Mouse (Mus musculus): ENCODE measurements around the gene Clmn. TPM values are rescaled to one million over a fixed set of nuclear protein-coding genes. Genes with fewer than 3 reads are reported as not detected.

Clmn gene
- polyA plus RNA-seq, 1 experiment from 2014 or later: 3.0 TPM

DNA sequence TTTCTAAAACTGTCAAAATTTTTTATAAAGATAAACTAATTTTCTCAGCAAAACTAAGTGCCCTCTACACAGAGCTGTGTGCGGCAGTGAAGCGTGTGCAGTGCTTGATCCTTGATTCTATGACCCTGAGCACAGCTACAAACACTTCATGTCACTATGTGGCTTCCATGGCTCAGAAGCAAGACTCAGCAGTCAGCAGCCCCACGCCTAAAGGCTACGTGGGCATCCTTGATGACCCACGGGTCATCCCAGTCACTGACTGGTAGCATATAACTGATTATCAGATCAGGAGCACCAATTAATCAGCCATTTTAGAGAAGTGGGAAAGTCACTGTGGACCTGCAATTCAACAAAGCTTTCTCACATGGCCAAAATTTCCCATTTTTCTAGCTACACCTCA lies 117.6 kb downstream of the Clmn start:
- no peak overlapping the region for H3K4me2 ChIP-seq (ENCODE audit: low read depth, low read length)
- no peak overlapping the region for H3K27ac ChIP-seq (ENCODE audit: low read length)
- no peak overlapping the region for H3K4me3 ChIP-seq (ENCODE audit: low read length)
- peaks cover 35% of the 10 kb centered on the region for H3K4me1 ChIP-seq (ENCODE audit: control insufficient read depth, insufficient read depth, low read length)
- no peaks in the 10 kb centered on the region for H3K36me3 ChIP-seq (ENCODE audit: control insufficient read depth, insufficient read depth, low read length)
- no peak overlapping the region for H3K9ac ChIP-seq (ENCODE audit: low read depth, low read length)
- no peaks in the 10 kb centered on the region for H3K9me3 ChIP-seq (ENCODE audit: control insufficient read depth, low read length)
- no peaks in the 10 kb centered on the region for H3K27me3 ChIP-seq (replicated peaks; ENCODE audit: control insufficient read depth, insufficient read depth, low read length)
- 86% methylated on average over 5 of the region's 5 CpGs for WGBS
- ATAC-seq: no peak

DNA sequence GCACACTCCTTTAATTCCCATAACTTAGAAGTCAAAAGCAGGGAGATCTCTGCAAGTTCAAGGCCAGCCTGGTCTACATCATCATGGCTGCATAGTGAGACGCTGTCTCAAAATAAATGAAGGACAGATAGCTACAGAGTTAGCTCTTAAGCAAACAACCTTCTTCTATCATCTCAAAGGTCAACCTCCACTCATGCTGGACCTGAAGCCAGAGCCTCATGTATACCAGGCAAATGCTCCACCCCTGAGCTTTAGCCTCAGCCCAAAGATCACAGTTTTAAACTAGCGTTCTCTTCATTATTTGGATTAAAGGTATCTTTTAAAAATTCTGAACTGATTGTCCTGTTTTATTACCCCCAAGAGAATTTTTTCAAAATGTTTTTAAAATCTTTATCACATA lies 118.3 kb downstream of the Clmn start:
- WGBS: 73% methylated on average over 2 of the region's 2 CpGs
- H3K4me1 ChIP-seq (ENCODE audit: control insufficient read depth, insufficient read depth, low read length): peaks cover 35% of the 10 kb centered on the region
- no peak overlapping the region for H3K4me3 ChIP-seq (ENCODE audit: low read length)
- no peak for ATAC-seq
- no peaks in the 10 kb centered on the region for H3K36me3 ChIP-seq (ENCODE audit: control insufficient read depth, insufficient read depth, low read length)
- H3K27me3 ChIP-seq (replicated peaks; ENCODE audit: control insufficient read depth, insufficient read depth, low read length): no peaks in the 10 kb centered on the region
- H3K9me3 ChIP-seq (ENCODE audit: control insufficient read depth, low read length): no peaks in the 10 kb centered on the region
- H3K4me2 ChIP-seq (ENCODE audit: low read depth, low read length): no peak overlapping the region
- no peak overlapping the region for H3K9ac ChIP-seq (ENCODE audit: low read depth, low read length)
- no peak overlapping the region for H3K27ac ChIP-seq (ENCODE audit: low read length)

DNA sequence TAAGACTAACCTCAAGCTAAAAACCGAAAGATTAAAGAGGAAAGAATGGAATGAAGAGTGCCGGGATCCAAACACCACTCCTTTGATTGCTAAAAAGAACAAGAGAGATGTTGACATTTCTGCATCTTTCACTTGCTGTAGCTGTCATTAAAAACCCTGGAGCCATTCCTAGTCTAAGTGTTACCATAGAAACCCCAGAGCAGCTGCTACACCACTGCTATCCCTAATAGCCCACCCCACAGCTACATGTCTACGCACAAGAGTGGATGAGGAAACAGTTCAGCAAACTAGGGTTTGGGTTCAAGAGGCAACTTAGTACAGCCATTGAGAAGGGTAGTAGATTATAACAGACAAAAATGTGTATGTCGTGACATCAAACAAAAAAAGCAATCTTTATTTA lies 121.2 kb downstream of the Clmn start:
- no peaks in the 10 kb centered on the region for H3K27me3 ChIP-seq (replicated peaks; ENCODE audit: control insufficient read depth, insufficient read depth, low read length)
- peaks cover 14% of the 10 kb centered on the region for H3K4me1 ChIP-seq (ENCODE audit: control insufficient read depth, insufficient read depth, low read length)
- WGBS: 81% methylated on average over 4 of the region's 4 CpGs
- no peak overlapping the region for H3K27ac ChIP-seq (ENCODE audit: low read length)
- H3K36me3 ChIP-seq (ENCODE audit: control insufficient read depth, insufficient read depth, low read length): no peaks in the 10 kb centered on the region
- H3K9me3 ChIP-seq (ENCODE audit: control insufficient read depth, low read length): no peaks in the 10 kb centered on the region
- H3K4me3 ChIP-seq (ENCODE audit: low read length): no peak overlapping the region
- ATAC-seq: no peak
- H3K9ac ChIP-seq (ENCODE audit: low read depth, low read length): no peak overlapping the region
- no peak overlapping the region for H3K4me2 ChIP-seq (ENCODE audit: low read depth, low read length)

DNA sequence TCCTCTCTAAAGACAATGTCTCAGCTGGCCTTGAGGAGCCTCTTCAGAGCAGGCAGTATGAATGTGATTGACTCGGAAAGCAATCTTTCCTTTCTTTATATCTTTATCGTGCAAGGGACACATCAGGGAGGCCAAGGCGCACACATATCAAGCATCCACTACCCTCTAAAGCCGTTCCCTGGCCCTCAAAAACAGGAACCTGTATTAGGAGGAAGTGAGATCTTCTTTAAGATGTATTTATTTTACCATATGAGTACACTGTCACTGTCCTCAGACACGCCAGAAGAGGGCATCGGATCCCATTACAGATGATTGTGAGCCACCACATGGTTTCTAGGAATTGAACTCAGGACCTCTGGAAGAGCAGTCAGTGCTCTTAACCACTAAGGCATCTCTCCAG lies 122.6 kb downstream of the Clmn start:
- H3K4me1 ChIP-seq (ENCODE audit: control insufficient read depth, insufficient read depth, low read length): peaks cover 7% of the 10 kb centered on the region
- H3K27me3 ChIP-seq (replicated peaks; ENCODE audit: control insufficient read depth, insufficient read depth, low read length): no peaks in the 10 kb centered on the region
- no peak overlapping the region for H3K4me3 ChIP-seq (ENCODE audit: low read length)
- H3K9ac ChIP-seq (ENCODE audit: low read depth, low read length): no peak overlapping the region
- 78% methylated on average over 6 of the region's 6 CpGs for WGBS
- H3K27ac ChIP-seq (ENCODE audit: low read length): no peak overlapping the region
- no peaks in the 10 kb centered on the region for H3K9me3 ChIP-seq (ENCODE audit: control insufficient read depth, low read length)
- H3K36me3 ChIP-seq (ENCODE audit: control insufficient read depth, insufficient read depth, low read length): no peaks in the 10 kb centered on the region
- H3K4me2 ChIP-seq (ENCODE audit: low read depth, low read length): no peak overlapping the region
- ATAC-seq: no peak

DNA sequence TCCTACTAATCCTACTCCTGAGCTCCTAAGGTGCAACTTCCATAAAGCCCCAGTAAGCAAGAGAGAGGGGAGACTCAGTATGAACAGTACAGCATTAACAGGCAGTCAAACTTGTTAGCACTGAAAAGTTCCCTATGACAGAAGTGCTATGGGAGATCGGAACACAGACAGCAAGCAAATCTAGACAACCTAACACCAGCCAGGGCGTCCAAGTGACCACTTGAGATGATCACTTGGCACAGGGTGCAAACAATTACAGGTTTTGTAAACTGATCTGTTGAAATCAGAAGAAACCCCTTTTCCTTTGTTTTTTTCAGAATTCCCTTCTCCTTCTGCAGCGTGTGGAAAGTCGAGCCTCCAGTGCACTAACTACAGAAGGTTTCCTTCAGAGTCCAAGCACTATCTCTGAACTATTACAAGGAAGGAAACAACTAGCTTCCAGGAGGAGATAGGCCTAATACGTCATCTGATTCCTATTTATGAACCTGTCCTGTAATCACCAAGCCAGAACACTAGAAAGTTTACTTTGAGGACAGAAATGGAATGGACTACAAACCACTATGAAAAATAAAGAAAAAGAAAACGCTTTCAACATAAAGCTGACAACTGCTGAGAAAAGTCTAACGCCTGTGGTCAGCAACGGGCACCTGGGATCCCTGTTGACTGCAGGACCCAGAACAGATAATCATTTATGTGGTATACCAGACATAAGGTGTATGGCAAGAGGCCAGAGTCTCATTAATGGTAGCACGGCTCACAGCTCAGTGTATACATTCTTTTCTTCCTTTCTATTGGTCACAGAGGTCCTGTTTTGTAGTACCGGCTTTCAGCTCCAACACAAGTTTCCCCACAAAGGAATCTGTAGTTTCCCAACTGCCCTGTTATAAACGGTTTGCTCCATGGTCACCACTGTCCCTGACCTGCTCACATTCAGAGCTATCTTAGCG lies 123.8 kb downstream of the Clmn start:
- Histone ChIP-seq H3K27me3 (replicated peaks; ENCODE audit: control insufficient read depth, insufficient read depth, low read length) (no peaks in the 10 kb centered on the region), H3K4me2 (ENCODE audit: low read depth, low read length) (no peak overlapping the region), H3K36me3 (ENCODE audit: control insufficient read depth, insufficient read depth, low read length) (no peaks in the 10 kb centered on the region), H3K4me3 (ENCODE audit: low read length) (no peak overlapping the region), H3K9me3 (ENCODE audit: control insufficient read depth, low read length) (no peaks in the 10 kb centered on the region), H3K9ac (ENCODE audit: low read depth, low read length) (no peak overlapping the region), H3K27ac (ENCODE audit: low read length) (no peak overlapping the region), H3K4me1 (ENCODE audit: control insufficient read depth, insufficient read depth, low read length) (peaks cover 6% of the 10 kb centered on the region; the same call in 1 of the 2 replicates)
- 58% methylated on average over 12 of the region's 12 CpGs for WGBS
- peak; percentile 48; the same call in 1 of the 2 replicates for ATAC-seq

DNA sequence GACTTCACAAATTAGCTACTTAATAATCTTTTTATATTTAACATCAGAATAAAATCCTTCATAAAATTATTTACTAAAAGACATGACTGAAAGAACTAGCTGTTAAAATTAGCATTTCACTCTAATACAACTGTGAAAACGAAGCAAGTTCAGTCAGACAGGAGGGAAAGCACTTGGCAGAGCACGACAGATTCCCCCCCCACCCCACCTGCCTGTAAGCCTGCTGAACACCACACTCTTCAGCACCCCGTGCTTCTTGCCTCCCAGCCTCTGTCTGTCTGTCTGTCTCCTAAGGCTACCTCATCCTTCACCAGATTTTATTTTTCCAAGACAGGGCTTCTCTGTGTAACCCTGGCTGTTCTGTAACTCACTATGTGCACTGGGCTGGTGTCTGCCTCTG lies 125.9 kb downstream of the Clmn start:
- H3K4me3 ChIP-seq (ENCODE audit: low read length): no peak overlapping the region
- peaks cover 3% of the 10 kb centered on the region; the same call in 1 of the 2 replicates for H3K4me1 ChIP-seq (ENCODE audit: control insufficient read depth, insufficient read depth, low read length)
- WGBS: 54% methylated on average over 3 of the region's 3 CpGs
- H3K27me3 ChIP-seq (replicated peaks; ENCODE audit: control insufficient read depth, insufficient read depth, low read length): no peaks in the 10 kb centered on the region
- H3K36me3 ChIP-seq (ENCODE audit: control insufficient read depth, insufficient read depth, low read length): no peaks in the 10 kb centered on the region
- ATAC-seq: no peak
- H3K9ac ChIP-seq (ENCODE audit: low read depth, low read length): no peak overlapping the region
- no peaks in the 10 kb centered on the region for H3K9me3 ChIP-seq (ENCODE audit: control insufficient read depth, low read length)
- no peak overlapping the region for H3K4me2 ChIP-seq (ENCODE audit: low read depth, low read length)
- H3K27ac ChIP-seq (ENCODE audit: low read length): no peak overlapping the region

DNA sequence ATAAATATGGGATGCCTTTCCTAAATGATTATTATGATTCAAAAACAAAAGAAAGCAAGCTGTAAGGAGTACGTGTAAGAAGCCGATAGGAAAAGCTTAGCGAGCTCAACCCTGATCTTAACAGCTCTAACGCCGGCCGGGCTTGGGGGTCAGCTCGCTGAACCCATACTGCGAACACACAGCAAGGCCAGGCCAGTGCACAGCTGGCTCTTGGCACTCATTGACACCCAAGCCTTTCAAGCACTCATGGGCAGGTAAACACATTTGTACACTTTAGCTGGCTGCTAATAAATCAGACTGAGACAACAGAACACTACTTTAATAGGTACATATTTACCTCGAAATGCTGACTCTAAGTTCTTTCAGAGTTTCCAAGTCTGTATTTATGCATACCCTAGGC lies 126.4 kb downstream of the Clmn start:
- H3K27ac ChIP-seq (ENCODE audit: low read length): no peak overlapping the region
- H3K9ac ChIP-seq (ENCODE audit: low read depth, low read length): no peak overlapping the region
- no peak for ATAC-seq
- peaks cover 3% of the 10 kb centered on the region; the same call in 1 of the 2 replicates for H3K4me1 ChIP-seq (ENCODE audit: control insufficient read depth, insufficient read depth, low read length)
- H3K27me3 ChIP-seq (replicated peaks; ENCODE audit: control insufficient read depth, insufficient read depth, low read length): no peaks in the 10 kb centered on the region
- WGBS: 64% methylated on average over 9 of the region's 9 CpGs
- no peak overlapping the region for H3K4me3 ChIP-seq (ENCODE audit: low read length)
- no peaks in the 10 kb centered on the region for H3K9me3 ChIP-seq (ENCODE audit: control insufficient read depth, low read length)
- H3K4me2 ChIP-seq (ENCODE audit: low read depth, low read length): no peak overlapping the region
- no peaks in the 10 kb centered on the region for H3K36me3 ChIP-seq (ENCODE audit: control insufficient read depth, insufficient read depth, low read length)

DNA sequence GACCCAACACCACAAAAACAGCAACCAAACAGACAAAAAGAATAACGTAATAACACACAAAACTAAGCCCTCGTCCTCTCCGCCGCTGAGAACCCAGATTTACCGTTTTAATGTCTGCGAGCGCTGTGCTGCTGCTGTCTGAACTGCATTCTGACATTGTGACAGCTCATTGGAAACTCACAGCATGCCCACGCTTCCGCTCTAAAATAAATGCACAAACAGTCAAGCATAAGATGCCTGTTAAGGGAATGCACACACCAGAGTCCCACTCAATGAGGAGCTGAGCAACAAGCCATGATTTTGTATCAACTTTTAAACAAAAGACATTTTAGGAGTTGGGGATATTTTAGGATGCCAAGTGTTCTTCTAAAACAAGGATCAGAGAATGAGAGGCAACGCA lies 127.2 kb downstream of the Clmn start:
- Histone ChIP-seq H3K4me2 (ENCODE audit: low read depth, low read length) (no peak overlapping the region), H3K4me3 (ENCODE audit: low read length) (no peak overlapping the region), H3K27me3 (replicated peaks; ENCODE audit: control insufficient read depth, insufficient read depth, low read length) (no peaks in the 10 kb centered on the region), H3K36me3 (ENCODE audit: control insufficient read depth, insufficient read depth, low read length) (0 out of 2 replicates have a peak, but pooled peaks cover 3% of the 10 kb centered on the region), H3K9me3 (ENCODE audit: control insufficient read depth, low read length) (no peaks in the 10 kb centered on the region), H3K27ac (ENCODE audit: low read length) (no peak overlapping the region), H3K4me1 (ENCODE audit: control insufficient read depth, insufficient read depth, low read length) (peaks cover 3% of the 10 kb centered on the region; the same call in 1 of the 2 replicates), H3K9ac (ENCODE audit: low read depth, low read length) (no peak overlapping the region)
- 91% methylated on average over 10 of the region's 10 CpGs for WGBS
- ATAC-seq: no peak

DNA sequence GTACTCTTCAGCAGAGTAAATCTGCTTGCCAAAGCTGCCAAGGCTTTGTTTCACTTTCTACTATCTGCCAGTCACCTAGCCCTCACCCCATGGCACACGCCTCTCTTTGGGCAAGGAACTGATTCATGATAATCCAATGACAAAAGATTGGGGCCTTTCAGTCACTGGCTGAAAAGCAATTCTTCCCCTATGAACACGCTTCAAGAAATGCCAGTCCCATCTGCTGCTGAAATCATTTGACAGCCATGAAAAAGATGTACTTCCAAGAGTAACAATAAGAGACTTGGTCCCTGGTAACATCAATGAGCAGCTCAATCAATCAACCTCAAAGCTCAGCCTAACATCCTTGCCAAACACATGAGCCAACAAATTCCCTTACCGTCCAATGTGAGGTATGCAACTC lies 128.9 kb downstream of the Clmn start:
- H3K27me3 ChIP-seq (replicated peaks; ENCODE audit: control insufficient read depth, insufficient read depth, low read length): no peaks in the 10 kb centered on the region
- 0 out of 2 replicates have a peak, but pooled peaks cover 4% of the 10 kb centered on the region for H3K36me3 ChIP-seq (ENCODE audit: control insufficient read depth, insufficient read depth, low read length)
- WGBS: 60% methylated on average over 3 of the region's 3 CpGs
- no peak overlapping the region for H3K4me2 ChIP-seq (ENCODE audit: low read depth, low read length)
- H3K9me3 ChIP-seq (ENCODE audit: control insufficient read depth, low read length): no peaks in the 10 kb centered on the region
- no peak overlapping the region for H3K9ac ChIP-seq (ENCODE audit: low read depth, low read length)
- H3K4me1 ChIP-seq (ENCODE audit: control insufficient read depth, insufficient read depth, low read length): peaks cover 3% of the 10 kb centered on the region; the same call in 1 of the 2 replicates
- no peak overlapping the region for H3K27ac ChIP-seq (ENCODE audit: low read length)
- ATAC-seq: no peak
- H3K4me3 ChIP-seq (ENCODE audit: low read length): no peak overlapping the region

All from intestine, embryonic 16.5 days (tissue).